Mouse (Mus musculus): ENCODE results near the gene Atp8a1. TPM values are rescaled to one million over a fixed set of nuclear protein-coding genes. Genes with fewer than 3 reads are reported as not detected.
"Not testable (repeated sequence)": the region's sequence is repeated elsewhere in the genome, so short reads cannot be mapped to it uniquely, and the experiment has no call there.

Atp8a1 gene
- polyA plus RNA-seq, 1 experiment from 2014 or later: 36.4 TPM

DNA sequence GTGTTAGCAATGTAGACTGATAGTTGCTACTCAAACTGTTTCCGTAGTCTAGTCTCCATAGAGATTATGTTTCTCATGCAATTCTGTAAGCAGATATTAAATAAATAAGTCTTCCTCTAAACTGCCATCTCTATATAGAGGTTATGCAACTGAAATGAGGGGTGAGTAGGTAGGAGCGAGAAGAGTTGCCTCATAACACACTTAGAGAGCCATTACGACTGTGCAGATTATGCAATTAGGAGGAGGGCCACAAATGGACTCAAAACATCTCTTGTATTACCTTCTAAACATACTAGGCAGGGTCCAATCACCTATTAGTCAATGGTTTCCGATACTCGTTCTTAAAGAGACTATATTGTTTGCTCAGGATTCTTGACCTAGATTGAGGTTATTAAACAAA lies 23.5 kb downstream of the Atp8a1 start:
- Histone ChIP-seq H3K9me3 (no peaks in the 10 kb centered on the region), H3K36me3 (no peaks in the 10 kb centered on the region), H3K27me3 (no peaks in the 10 kb centered on the region), H3K27ac (no peak overlapping the region), H3K4me3 (replicated peaks) (no peak overlapping the region), H3K4me2 (replicated peaks) (no peak overlapping the region), H3K4me1 (replicated peaks) (no peaks in the 10 kb centered on the region), H3K9ac (replicated peaks) (no peak overlapping the region)
- ATAC-seq: no peak
- WGBS: 87% methylated on average over 5 of the region's 5 CpGs

DNA sequence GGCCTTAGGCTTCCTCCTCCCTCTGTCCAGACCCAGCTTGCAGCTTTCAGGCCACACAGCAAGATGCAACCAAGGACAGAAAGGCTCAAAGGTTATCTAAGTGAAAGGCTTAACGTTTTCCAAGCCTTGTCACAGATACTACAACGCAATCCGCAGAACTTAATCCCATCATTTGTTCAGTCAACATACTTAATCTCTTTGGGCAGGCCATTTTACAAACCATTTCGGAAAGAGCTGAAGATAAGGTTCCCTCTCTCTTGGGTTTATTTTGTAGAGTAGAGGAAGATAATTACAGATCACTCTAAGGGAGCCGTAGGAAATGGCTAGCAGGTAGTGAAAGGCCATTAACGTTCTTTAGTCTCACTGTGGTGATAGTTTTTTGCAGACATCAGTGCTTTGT lies 24.6 kb downstream of the Atp8a1 start:
- WGBS: 51% methylated on average over 6 of the region's 6 CpGs
- no peak overlapping the region for H3K4me2 ChIP-seq (replicated peaks)
- H3K27ac ChIP-seq: no peak overlapping the region
- H3K27me3 ChIP-seq: no peaks in the 10 kb centered on the region
- H3K36me3 ChIP-seq: no peaks in the 10 kb centered on the region
- H3K4me1 ChIP-seq (replicated peaks): no peaks in the 10 kb centered on the region
- H3K4me3 ChIP-seq (replicated peaks): no peak overlapping the region
- no peak for ATAC-seq
- H3K9me3 ChIP-seq: no peaks in the 10 kb centered on the region
- no peak overlapping the region for H3K9ac ChIP-seq (replicated peaks)

DNA sequence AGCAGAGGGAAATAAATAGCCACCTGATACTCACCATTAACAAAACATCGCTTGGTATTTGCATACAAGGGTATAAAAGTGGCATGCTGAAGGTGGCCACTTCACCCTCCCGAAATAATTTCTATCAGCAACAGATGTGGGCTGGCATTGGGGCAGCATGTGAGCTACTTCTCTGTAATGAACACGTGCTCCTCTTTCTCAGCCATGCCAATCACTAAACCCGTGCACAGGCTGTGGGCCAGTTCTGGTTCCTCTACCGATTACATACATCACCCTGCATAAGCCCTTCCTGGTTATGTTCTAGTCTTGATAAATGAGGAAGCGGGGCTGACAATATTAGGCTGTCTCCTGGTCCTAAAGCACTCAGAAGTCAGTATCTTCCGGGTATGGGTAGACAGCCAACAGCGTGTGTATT lies 25.2 kb downstream of the Atp8a1 start:
- Histone ChIP-seq H3K27ac (no peak overlapping the region), H3K36me3 (no peaks in the 10 kb centered on the region), H3K4me1 (replicated peaks) (no peaks in the 10 kb centered on the region), H3K4me3 (replicated peaks) (no peak overlapping the region), H3K4me2 (replicated peaks) (no peak overlapping the region), H3K9me3 (no peaks in the 10 kb centered on the region), H3K27me3 (no peaks in the 10 kb centered on the region), H3K9ac (replicated peaks) (no peak overlapping the region)
- 91% methylated on average over 8 of the region's 8 CpGs for WGBS
- no peak for ATAC-seq

DNA sequence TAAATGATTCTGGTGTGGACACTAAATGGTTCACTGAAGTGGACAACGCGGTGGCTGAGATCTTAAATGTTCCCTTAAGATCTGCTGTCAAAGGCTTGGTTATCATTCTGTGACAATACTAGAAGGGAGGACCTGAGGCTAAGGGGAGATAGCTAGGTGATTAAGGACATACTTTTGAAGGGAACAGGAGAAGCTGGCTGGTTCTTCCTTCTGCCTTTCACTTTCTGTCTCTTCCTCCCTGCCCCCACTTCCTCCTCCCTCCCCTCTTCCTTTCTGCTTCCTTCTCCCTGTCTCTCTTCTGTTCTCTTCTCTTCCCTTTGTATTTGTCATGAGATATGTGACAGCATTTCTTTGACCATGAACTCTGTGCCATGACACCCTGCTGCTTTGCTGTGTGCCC lies 26.0 kb downstream of the Atp8a1 start:
- H3K27ac ChIP-seq: no peak overlapping the region
- H3K4me1 ChIP-seq (replicated peaks): no peaks in the 10 kb centered on the region
- ATAC-seq: no peak
- H3K4me3 ChIP-seq (replicated peaks): no peak overlapping the region
- H3K27me3 ChIP-seq: no peaks in the 10 kb centered on the region
- WGBS: 96% methylated on average over 2 of the region's 2 CpGs
- H3K4me2 ChIP-seq (replicated peaks): no peak overlapping the region
- no peaks in the 10 kb centered on the region for H3K9me3 ChIP-seq
- no peak overlapping the region for H3K9ac ChIP-seq (replicated peaks)
- H3K36me3 ChIP-seq: no peaks in the 10 kb centered on the region

DNA sequence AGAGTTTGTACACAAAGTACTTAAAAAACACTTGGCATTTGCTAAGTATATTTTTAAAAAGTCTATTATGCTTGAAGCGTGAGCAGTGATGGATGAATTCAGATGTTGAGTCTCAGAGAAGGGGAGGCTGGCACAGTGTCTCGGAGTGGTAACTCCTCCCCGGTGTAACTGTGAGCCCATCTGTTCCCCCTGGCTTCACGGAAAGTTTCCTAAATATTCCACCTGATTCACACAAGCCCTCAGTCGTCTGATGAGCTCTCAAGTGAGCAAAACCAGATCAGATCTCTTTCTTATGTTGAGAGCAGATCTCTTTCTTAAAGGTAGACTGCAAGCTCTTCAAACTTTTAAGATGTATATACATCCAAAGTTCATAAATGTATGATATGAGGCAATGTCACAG lies 27.8 kb downstream of the Atp8a1 start:
- ATAC-seq: no peak
- Histone ChIP-seq H3K9ac (replicated peaks) (no peak overlapping the region), H3K36me3 (no peaks in the 10 kb centered on the region), H3K9me3 (no peaks in the 10 kb centered on the region), H3K4me2 (replicated peaks) (no peak overlapping the region), H3K27ac (no peak overlapping the region), H3K27me3 (no peaks in the 10 kb centered on the region), H3K4me1 (replicated peaks) (0 out of 2 replicates have a peak, but pooled peaks cover 6% of the 10 kb centered on the region), H3K4me3 (replicated peaks) (no peak overlapping the region)
- 89% methylated on average over 5 of the region's 5 CpGs for WGBS

DNA sequence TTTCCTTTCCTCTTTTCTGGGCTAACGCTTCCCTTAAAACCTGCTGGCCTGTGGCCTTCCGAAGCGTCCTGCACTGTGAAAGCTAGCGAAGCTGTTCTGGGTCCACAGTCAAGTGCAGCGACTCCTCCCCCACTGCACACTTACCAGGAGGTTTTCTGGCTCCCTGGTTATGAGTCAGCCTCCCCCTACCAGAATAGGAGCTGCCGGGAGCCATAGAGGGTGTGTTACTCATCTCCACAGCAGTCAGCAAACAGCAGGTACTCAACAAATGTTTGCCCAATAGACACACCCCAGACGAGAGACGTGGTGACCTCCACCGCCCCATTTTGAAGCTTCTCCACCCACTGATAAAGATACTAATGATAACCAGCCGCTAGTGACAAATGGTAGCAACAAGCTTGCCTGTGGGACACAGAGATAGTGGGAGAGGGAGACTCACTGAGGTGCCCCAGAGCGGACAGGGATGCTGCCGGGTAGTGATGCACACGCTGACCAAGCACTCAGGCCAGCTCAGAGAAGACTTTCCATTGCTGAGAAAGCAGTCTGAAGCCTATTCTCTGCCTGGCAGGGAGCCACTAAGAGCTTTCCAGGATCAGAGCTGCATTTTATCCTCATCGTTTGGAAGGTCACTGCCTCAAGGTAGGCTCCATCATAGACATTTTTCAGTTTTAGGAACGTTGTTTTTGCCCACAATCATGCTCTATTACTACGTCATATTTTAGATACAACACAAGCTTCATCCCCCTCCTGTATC lies 31.5 kb downstream of the Atp8a1 start:
- Histone ChIP-seq H3K4me2 (replicated peaks) (no peak overlapping the region), H3K27ac (no peak overlapping the region), H3K9me3 (no peaks in the 10 kb centered on the region), H3K9ac (replicated peaks) (no peak overlapping the region), H3K4me1 (replicated peaks) (0 out of 2 replicates have a peak, but pooled peaks cover 6% of the 10 kb centered on the region), H3K4me3 (replicated peaks) (no peak overlapping the region), H3K36me3 (peaks cover 5% of the 10 kb centered on the region; the same call in 1 of the 2 replicates), H3K27me3 (no peaks in the 10 kb centered on the region)
- WGBS: 79% methylated on average over 16 of the region's 16 CpGs
- ATAC-seq: no peak

DNA sequence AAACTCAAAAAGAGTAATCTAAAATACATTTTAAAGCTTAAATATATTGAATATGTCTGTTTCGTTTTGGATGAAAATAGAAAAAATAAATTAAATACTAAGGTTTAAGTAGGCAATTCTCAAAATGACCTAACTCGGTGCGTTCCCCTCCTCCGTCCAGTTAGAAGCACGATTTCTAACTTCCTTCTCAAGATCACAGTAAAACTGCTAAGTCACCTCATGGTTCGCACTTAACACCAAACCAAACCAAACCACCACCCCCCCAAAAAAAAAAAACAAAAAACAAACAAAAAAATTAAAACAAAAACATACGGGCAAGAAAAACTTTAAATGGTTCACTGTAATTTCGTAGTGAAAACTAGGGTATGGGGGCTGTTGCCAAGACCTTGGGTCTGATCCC lies 32.2 kb downstream of the Atp8a1 start:
- H3K4me1 ChIP-seq (replicated peaks); H3K27me3 ChIP-seq; ATAC-seq; H3K4me2 ChIP-seq (replicated peaks); H3K4me3 ChIP-seq (replicated peaks); H3K9ac ChIP-seq (replicated peaks); H3K27ac ChIP-seq; H3K36me3 ChIP-seq; H3K9me3 ChIP-seq: not testable (repeated sequence)
- 94% methylated on average over 8 of the region's 8 CpGs for WGBS

DNA sequence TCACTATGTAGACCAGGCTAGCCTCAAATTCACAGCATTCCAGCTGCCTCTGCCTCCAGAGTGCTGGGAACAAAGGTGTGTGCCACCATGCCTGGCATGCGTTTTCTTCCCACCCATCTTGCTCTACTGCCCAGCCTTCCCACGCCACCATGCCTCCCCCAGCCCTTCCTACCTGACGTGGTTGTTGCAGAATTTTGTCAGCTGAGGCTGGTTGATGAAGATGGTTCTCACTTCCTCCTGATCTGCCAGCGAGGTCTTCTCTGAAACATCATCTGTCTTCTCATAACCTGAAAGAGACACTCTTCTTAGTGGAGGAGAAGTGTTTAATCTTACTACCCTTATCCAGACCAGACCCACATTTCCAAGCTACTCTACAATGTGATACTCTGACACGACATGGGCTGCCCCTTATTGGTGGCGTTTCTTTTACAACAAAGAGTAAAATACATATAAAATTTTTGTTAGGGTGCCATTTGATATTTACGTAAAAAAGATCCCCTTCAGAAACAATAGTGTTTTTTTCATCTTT lies 32.7 kb downstream of the Atp8a1 start:
- ATAC-seq: no peak
- Histone ChIP-seq H3K27ac (no peak overlapping the region), H3K9me3 (no peaks in the 10 kb centered on the region), H3K4me3 (replicated peaks) (no peak overlapping the region), H3K27me3 (no peaks in the 10 kb centered on the region), H3K36me3 (peaks cover 11% of the 10 kb centered on the region), H3K4me1 (replicated peaks) (0 out of 2 replicates have a peak, but pooled peaks cover 6% of the 10 kb centered on the region), H3K9ac (replicated peaks) (no peak overlapping the region), H3K4me2 (replicated peaks) (no peak overlapping the region)
- 95% methylated on average over 7 of the region's 7 CpGs for WGBS

DNA sequence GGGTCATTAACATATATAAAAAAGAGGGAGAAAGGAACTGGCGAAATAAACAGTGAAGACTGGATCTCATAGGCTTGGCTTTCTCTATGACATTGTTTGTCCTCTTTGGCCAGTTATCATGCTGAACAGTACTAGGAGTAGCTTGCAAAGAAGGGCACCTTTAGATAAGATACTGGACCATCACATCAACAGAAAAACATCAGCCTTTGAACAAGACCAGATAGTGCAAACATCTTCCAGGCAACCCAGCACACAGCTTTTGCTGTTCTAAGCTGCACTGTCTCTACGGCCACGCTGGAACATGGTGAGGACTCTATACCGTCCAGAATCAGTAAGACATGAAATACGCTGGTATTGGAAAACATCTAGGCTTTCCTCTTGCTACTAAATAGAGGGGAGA lies 33.9 kb downstream of the Atp8a1 start:
- no peak overlapping the region for H3K9ac ChIP-seq (replicated peaks)
- ATAC-seq: no peak
- no peak overlapping the region for H3K4me2 ChIP-seq (replicated peaks)
- no peaks in the 10 kb centered on the region for H3K9me3 ChIP-seq
- H3K27me3 ChIP-seq: no peaks in the 10 kb centered on the region
- no peak overlapping the region for H3K27ac ChIP-seq
- WGBS: 93% methylated on average over 5 of the region's 5 CpGs
- H3K4me1 ChIP-seq (replicated peaks): 0 out of 2 replicates have a peak, but pooled peaks cover 6% of the 10 kb centered on the region
- H3K4me3 ChIP-seq (replicated peaks): no peak overlapping the region
- H3K36me3 ChIP-seq: peaks cover 11% of the 10 kb centered on the region

DNA sequence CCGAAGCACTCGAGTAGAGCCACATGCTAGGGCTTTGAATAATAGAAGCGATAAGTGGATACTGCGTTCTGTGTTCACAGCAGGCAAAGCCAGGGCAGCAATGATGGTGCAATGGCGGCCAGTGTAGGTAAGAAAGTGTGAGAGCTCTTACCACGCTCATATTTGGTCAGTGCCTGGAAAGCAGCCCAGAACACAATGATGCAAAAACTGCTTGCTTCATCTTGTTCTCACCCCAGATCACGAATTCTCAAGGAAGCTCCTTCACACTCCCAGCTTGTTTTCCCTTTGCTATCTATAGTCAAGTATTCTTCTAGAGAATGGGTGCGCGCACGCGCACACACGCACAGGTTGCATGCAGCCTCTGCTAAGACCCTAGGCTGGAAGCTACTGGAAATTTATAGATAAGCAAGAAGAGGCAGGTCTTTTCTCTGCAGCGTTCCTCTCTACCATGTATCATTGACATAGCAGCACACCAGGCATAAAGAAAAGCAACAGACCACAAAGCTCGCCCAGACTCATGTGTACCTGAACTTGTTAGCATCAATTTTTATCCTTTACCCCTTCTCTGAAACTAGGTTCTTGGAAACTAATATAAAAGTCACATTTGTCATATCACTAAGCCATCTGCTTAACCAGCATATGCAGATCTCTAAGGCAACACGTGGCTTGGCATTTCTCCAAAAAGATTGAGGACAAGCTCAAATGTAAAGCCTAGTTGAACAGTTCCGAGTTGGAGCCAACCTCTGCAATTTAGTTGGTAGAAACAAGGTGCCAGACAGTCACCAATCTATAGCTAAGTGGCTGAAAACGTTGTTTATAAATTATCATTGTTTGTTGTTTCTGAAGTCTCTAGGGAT lies 44.8 kb downstream of the Atp8a1 start:
- ATAC-seq: no peak
- H3K9ac ChIP-seq (replicated peaks): no peak overlapping the region
- H3K36me3 ChIP-seq: peaks cover 9% of the 10 kb centered on the region
- 91% methylated on average over 17 of the region's 17 CpGs for WGBS
- H3K27ac ChIP-seq: no peak overlapping the region
- H3K4me2 ChIP-seq (replicated peaks): no peak overlapping the region
- H3K9me3 ChIP-seq: no peaks in the 10 kb centered on the region
- no peak overlapping the region for H3K4me3 ChIP-seq (replicated peaks)
- H3K27me3 ChIP-seq: no peaks in the 10 kb centered on the region
- H3K4me1 ChIP-seq (replicated peaks): peaks cover 9% of the 10 kb centered on the region

DNA sequence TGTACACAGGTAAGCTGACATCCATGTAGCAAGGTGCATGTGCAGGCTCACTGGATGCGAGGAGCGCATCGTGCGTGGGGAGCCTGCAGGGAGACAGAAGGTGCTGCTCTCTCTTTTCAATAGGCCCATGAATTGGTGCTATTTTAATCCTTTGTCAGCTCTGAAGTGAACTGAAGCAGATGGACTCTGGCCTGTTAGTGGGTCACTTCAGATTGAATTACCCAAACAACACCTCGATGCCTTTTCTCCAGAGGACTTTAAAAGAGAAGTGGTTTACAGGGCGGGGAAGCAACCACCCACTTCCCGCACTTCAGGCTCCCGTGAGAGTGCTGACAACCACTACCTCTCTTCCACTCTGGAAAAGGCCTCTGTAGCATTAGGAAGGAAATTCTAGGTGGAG lies 46.4 kb downstream of the Atp8a1 start:
- Histone ChIP-seq H3K27me3 (no peaks in the 10 kb centered on the region), H3K4me1 (replicated peaks) (peaks cover 17% of the 10 kb centered on the region), H3K9ac (replicated peaks) (no peak overlapping the region), H3K4me2 (replicated peaks) (no peak overlapping the region), H3K27ac (no peak overlapping the region), H3K9me3 (no peaks in the 10 kb centered on the region), H3K36me3 (peaks cover 9% of the 10 kb centered on the region), H3K4me3 (replicated peaks) (no peak overlapping the region)
- ATAC-seq: peak; percentile 37; the same call in 1 of the 2 replicates
- WGBS: 67% methylated on average over 8 of the region's 8 CpGs

DNA sequence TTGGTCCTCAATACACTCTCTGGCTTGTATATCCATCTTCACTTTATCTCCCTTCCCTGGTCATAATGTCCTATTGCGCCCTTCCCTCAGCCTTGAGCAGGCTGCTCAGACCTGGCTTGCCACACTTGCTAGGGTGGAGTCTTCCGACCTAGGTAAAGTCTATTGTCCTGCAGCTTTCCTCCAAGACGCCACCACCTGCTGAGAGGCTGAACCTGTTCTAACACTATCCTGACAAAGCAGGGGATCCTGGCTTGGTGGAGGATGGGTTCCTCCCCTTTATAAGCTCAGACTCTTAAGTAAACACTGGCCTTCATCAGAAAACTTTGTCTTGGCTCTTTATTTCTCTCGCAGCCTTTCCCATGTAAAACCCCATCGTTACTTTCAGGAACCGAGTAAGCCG lies 47.4 kb downstream of the Atp8a1 start:
- H3K36me3 ChIP-seq: peaks cover 9% of the 10 kb centered on the region
- H3K27me3 ChIP-seq: no peaks in the 10 kb centered on the region
- H3K9me3 ChIP-seq: no peaks in the 10 kb centered on the region
- no peak overlapping the region for H3K4me3 ChIP-seq (replicated peaks)
- 83% methylated on average over 7 of the region's 7 CpGs for WGBS
- H3K27ac ChIP-seq: no peak overlapping the region
- no peak for ATAC-seq
- H3K9ac ChIP-seq (replicated peaks): no peak overlapping the region
- no peak overlapping the region for H3K4me2 ChIP-seq (replicated peaks)
- H3K4me1 ChIP-seq (replicated peaks): peaks cover 17% of the 10 kb centered on the region

All from midbrain, embryonic 13.5 days (tissue).